Mouse (Mus musculus) lung, postnatal 25 days (tissue): ENCODE measurements around the gene C1s2.
"Not testable (repeated sequence)": the region's sequence is repeated elsewhere in the genome, so short reads cannot be mapped to it uniquely, and the experiment has no call there.

Experiments used
- DNase-seq: peaks from one replicate; pipeline ENCODE4 v3.0.0; 2022; ENCODE audit warnings: low spot score

C1s2 gene

GRCm38 (mm10) chr6:124640041-124640440, 4.2 kb upstream of the C1s2 start:
- DNase-seq, result no peak

GRCm38 (mm10) chr6:124636858-124637460, 1.1 kb upstream of the C1s2 start:
- not testable (repeated sequence) for DNase-seq

DNA sequence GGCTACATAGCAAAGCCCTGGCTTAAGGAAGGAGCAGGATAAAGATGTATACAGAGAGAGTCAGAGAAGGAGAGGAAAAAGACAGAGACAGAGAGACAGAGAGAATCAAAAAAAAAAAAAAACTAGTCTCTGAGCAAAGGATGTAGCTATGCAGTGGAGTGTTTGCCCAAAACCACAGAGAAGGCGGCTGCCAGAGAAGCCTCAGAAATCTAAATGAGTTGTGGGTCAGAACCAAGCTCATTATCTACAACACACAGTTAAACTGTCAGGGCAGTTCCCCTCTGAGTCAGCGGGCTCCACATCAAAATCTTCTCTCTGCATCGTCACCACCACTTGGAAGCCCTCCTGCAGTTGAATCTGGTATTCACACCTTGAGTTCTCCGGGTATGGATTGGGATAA, 5.1 kb downstream of the C1s2 start:
- no peak for DNase-seq

DNA sequence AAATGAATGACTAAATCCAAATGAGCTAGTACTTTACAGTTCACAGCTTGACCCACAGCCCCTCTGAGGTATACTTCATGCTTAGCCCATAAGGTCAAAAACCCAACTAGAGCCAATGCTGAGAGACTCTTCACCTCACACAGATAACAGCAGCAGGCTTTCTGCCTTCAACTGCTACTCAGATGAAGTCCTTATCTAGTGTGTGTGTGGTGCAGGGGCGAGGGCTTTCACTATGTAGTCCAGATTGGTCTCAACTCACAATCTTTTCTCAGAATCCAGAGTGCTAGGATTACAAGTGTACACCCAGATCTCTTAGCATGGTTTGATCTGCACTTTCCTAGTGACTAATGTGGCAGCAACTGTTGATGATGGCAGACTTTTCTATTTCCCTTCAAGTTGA, 9.7 kb downstream of the C1s2 start:
- DNase-seq, result not testable (repeated sequence)

DNA sequence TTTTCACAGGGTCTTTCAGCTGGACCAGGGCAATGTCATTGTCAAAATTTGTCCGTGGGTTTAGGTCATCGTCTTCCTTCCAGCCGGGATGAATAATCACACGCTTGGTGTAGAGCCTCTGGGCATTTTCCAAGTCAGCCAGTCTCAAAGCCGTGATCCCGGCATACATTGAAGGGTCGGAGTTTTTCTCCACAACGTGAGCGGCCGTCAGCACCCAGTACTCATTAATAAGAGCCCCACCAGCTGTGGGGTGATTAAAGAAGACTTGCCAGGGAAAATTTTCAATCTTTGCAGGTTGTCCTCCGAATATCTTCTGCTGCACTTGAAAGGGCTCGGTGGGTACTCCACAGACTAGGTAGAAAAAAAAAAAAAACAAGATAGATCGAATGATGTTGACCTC, 10.3 kb downstream of the C1s2 start:
- DNase-seq, result no peak

- no peak for DNase-seq
Measured at GRCm38 (mm10) chr6:124602031-124602430, 33.9 kb downstream of the C1s2 start.

GRCm38 (mm10) chr6:124593121-124593520, 42.8 kb downstream of the C1s2 start:
- no peak for DNase-seq

DNA sequence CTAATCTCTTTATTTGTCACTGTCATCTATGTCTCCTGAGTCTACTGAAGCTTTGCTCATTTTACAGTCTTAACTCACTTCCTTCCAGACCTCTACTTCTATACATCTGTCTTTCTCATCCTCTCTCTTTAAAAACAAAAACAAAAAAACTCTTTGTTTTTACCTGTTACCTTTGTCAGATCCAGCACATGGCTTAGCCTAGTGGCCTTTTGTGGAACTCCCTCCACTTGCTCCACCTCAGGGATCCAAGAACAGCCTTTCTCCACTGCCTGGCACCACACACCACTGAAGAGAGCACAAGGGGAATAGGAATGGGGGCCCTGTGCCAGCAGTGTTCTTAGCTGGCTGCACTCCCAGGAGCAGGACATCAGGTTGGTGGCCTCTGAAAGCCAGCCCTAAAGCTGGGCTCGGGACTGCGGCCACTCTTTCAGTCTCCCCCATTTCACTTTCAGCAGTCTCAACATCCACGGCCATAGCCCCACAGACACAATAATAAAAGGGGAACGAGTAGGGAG, 43.6 kb downstream of the C1s2 start:
- DNase-seq, result no peak

DNA sequence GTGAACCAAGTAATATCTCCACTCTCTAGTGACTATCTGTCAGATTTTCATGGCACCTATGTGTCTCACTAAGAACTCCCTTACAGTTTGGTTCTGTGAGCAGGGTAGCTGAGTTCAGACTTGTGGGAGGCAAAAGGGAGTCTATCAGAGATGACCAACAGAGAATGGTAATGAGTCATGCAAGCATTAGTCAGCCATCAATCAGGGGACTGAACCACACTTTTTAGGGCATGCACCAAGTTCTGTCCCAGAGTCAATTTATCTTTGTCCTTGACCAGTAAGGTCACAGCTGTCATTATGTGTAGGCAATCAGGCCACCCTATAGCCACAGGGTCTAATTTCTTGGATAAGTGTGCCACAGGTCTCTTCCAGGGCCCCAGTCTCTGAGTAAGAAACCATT, 47.1 kb downstream of the C1s2 start:
- no peak for DNase-seq

DNA sequence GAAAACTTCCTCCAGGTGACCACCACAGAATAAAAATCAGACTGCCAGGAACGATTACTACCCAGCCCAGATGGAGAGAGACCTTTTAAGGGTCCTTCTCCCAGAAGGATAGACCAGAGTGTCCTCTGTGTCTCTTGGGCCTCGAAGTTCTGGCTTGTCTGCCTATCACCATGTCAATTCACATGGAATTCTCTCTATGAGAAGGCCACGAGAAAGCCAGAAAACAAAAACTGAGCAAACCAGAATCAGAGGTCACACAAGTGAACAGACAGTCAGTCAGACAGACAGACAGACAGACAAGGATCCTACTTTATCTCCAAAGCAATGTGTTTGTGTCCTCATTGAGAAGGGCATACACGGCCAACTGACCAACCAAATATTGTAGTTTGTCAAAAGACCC, 49.6 kb downstream of the C1s2 start:
- DNase-seq, result no peak

GRCm38 (mm10) chr6:124585761-124586160, 50.1 kb downstream of the C1s2 start:
- no peak for DNase-seq

DNA sequence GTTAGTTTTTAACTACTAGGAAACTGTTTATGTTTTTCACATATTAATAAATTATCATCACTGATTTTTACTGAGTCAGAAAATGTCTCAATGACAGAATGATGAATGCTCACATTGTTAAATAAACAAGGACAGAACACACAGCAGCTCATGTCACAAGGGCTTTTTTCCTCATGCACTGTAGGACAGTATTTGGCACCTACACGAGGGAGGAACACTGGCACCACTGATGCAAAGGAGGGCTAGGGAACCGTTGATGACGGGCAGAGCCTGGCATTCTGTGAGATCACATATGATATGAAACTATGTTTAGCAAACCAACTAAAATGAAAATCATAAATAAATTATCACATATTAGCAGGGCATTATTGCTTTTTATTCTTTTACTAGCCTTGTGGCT, 51.0 kb downstream of the C1s2 start:
- DNase-seq, result no peak

DNA sequence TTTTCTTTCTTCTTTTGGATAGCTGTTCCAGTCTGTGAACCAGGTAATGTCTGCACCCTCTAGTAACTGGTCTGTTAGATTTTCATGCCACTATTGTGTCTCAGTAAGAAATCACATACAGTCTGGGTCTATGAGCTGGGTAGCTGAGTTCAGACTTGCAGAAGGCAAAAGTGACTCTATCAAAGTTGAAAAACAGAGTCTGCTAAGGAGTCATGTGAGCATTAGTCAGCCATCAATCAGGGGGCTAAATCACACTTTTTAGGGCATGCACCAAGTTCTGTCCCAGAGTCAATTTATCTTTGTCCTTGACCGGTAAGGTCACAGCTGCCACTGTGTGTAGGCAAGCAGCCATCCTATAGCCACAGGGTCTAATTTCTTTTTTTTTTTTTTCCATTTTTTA, 53.7 kb downstream of the C1s2 start:
- DNase-seq, result no peak

- not testable (repeated sequence) for DNase-seq
Measured at GRCm38 (mm10) chr6:124580155-124580554, 55.7 kb downstream of the C1s2 start.

- not testable (repeated sequence) for DNase-seq
Measured at GRCm38 (mm10) chr6:124575155-124575678, 60.7 kb downstream of the C1s2 start.
